Mouse (Mus musculus) liver, adult 2 months (tissue): ENCODE measurements around the gene Trio. TPM values are rescaled to one million over a fixed set of nuclear protein-coding genes. Genes with fewer than 3 reads are reported as not detected.

ENCODE experiments used
- DNase-seq: peaks from one replicate; pipeline ENCODE4 v3.0.0-alpha.2; 2011; ENCODE audit warnings: low read depth, low spot score; ENCODE audit errors: extremely low read depth
- H3K27ac ChIP-seq: fragments of 200-500 bp; replicated peaks from 2 replicates; pipeline ENCODE4 v1.5.1; 2012; ENCODE audit warnings: low read depth, mild to moderate bottlenecking, control low read depth, inconsistent platforms, low read length; ENCODE audit not compliant: insufficient read depth
- H3K27me3 ChIP-seq: fragments of 200-500 bp; 2 replicates; pipeline ENCODE4 v1.6.1; 2012; ENCODE audit warnings: mild to moderate bottlenecking, moderate library complexity, low read length, inconsistent platforms; ENCODE audit not compliant: control insufficient read depth, insufficient read depth
- H3K36me3 ChIP-seq: fragments of 200-500 bp; 2 replicates; pipeline ENCODE4 v1.6.1; 2012; ENCODE audit warnings: low read length, inconsistent platforms; ENCODE audit not compliant: control insufficient read depth, insufficient read depth
- H3K4me1 ChIP-seq: fragments of 200-500 bp; 2 replicates; pipeline ENCODE4 v1.6.1; 2011; ENCODE audit warnings: low read length; ENCODE audit not compliant: control insufficient read depth, insufficient read depth
- H3K4me3 ChIP-seq: fragments of 200-500 bp; 2 replicates; pipeline ENCODE4 v1.5.1; 2011; ENCODE audit warnings: low read depth, mild to moderate bottlenecking, control low read depth, low read length, moderate library complexity; ENCODE audit not compliant: insufficient read depth
- H3K79me2 ChIP-seq: fragments of 200-500 bp; 2 replicates; pipeline ENCODE4 v1.6.1; 2012; ENCODE audit warnings: inconsistent platforms, mild to moderate bottlenecking, low read length, moderate library complexity; ENCODE audit not compliant: control insufficient read depth, insufficient read depth
- H3K9ac ChIP-seq: fragments of 200-500 bp; 2 replicates; pipeline ENCODE4 v1.6.1; 2012; ENCODE audit warnings: low read depth, mild to moderate bottlenecking, control low read depth, inconsistent platforms, low read length
- CTCF ChIP-seq: fragments of 200-500 bp; IDR thresholded peaks from 2 replicates; pipeline ENCODE4 v1.5.1; 2011; ENCODE audit warnings: low read depth, low read length, control low read depth
- POLR2A ChIP-seq: fragments of 200-500 bp; IDR thresholded peaks from 2 replicates; pipeline ENCODE4 v1.6.1; 2011; ENCODE audit warnings: low read length, control low read depth; ENCODE audit not compliant: insufficient read depth; ENCODE audit errors: extremely low read depth
- WGBS: fragments of 180-500 bp; shearing (Covaris S2); methylation state at CpG from one replicate; pipeline ENCODE4 v1.1.7; 2018; 5-methylcytosine and 5-hydroxymethylcytosine counted together
- polyA plus RNA-seq: library from polyadenylated mRNA; depleted of rRNA; stranded (reverse); fragments of >200 nt; gene quantifications from 2 replicates; pipeline ENCODE4 v1.2.3, GENCODE M21; 2012
- total RNA-seq: library from RNA; depleted of rRNA; stranded (reverse); fragments of >200 nt; gene quantifications from 2 replicates; pipeline ENCODE4 v1.2.3, GENCODE M21; 2014

Trio gene
- total and polyA plus RNA-seq, 2 experiments = 10.6 to 17.9 TPM

DNA sequence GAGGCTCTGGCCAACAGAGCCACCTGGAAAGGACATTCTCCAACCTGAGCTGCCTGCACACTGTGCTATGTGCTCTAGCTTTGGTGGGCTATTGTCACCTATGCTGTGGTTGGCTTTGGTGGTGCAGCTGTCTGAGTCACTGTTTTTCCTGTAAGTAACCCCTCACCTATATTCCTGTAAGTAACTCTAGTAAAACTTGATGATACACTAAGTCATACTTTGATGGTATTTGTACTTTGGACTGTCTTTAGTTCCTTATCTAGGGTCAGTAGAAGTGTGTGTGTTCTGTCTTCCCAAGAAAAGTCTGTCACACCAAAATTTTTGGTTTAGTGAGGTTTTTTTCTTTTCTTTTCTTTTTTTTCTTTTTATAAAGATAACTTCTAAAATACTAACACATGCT lies 49.3 kb downstream of the Trio start:
- Histone ChIP-seq H3K4me1 (peaks cover 8% of the 10 kb centered on the region; the same call in 1 of the 2 replicates), H3K4me3 (no peak overlapping the region), H3K79me2 (peaks cover 52% of the 10 kb centered on the region), H3K9ac (no peak overlapping the region), H3K36me3 (no peaks in the 10 kb centered on the region), H3K27me3 (no peaks in the 10 kb centered on the region), H3K27ac (no peak overlapping the region)
- TF ChIP-seq CTCF (no peak), POLR2A (no peak)
- no peak for DNase-seq

DNA sequence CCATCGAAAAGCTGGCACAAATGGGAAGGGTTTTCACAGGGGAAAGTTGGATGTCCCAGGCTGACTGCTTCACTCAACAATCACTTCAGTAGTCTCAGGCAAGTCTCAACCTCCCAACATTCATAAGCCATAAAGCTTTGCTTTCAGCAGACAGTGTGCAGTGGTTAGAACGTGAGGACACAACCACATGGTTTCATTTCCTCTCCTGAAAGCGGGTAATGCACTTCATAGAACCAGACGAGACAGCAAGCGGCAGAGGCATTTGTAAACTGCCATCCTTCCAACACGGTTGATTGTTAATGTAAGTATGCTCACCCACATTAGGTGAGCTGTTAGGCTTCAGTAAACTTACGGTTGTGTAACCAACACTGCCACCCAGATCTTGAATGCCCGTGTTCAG lies 51.0 kb downstream of the Trio start:
- Histone ChIP-seq H3K79me2 (peaks cover 51% of the 10 kb centered on the region), H3K4me1 (0 out of 2 replicates have a peak, but pooled peaks cover 8% of the 10 kb centered on the region), H3K27ac (no peak overlapping the region), H3K27me3 (no peaks in the 10 kb centered on the region), H3K9ac (no peak overlapping the region), H3K4me3 (no peak overlapping the region), H3K36me3 (no peaks in the 10 kb centered on the region)
- no peak for DNase-seq
- no peak for TF ChIP-seq CTCF
- no peak for TF ChIP-seq POLR2A
- WGBS = 91% methylated on average over 8 of the region's 8 CpGs

DNA sequence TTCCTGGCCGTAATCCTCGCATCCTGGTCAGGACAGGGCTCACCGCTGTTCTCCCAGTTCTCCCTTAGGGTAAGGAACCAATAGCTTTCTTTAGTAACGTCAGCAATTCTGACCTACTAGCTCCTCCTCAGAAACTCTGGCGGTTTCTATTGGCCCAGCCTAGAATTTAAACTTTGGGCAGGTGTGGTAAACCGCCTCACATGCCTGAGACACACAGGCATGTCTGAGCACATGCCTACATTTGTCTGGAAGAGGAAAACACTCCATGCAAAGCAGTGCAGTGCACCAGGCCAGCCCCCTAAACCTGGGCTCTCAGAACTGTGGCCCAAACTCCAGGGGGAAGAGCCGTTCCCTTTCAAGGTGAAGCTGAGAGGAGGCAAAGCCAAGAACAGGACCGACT lies 57.5 kb downstream of the Trio start:
- no peak for DNase-seq
- Histone ChIP-seq H3K9ac (no peak overlapping the region), H3K27me3 (no peaks in the 10 kb centered on the region), H3K4me1 (peaks cover 3% of the 10 kb centered on the region; the same call in 1 of the 2 replicates), H3K79me2 (peaks cover 44% of the 10 kb centered on the region), H3K36me3 (no peaks in the 10 kb centered on the region), H3K27ac (no peak overlapping the region), H3K4me3 (no peak overlapping the region)
- 85% methylated on average over 8 of the region's 8 CpGs for WGBS
- TF ChIP-seq CTCF = no peak
- no peak for TF ChIP-seq POLR2A

DNA sequence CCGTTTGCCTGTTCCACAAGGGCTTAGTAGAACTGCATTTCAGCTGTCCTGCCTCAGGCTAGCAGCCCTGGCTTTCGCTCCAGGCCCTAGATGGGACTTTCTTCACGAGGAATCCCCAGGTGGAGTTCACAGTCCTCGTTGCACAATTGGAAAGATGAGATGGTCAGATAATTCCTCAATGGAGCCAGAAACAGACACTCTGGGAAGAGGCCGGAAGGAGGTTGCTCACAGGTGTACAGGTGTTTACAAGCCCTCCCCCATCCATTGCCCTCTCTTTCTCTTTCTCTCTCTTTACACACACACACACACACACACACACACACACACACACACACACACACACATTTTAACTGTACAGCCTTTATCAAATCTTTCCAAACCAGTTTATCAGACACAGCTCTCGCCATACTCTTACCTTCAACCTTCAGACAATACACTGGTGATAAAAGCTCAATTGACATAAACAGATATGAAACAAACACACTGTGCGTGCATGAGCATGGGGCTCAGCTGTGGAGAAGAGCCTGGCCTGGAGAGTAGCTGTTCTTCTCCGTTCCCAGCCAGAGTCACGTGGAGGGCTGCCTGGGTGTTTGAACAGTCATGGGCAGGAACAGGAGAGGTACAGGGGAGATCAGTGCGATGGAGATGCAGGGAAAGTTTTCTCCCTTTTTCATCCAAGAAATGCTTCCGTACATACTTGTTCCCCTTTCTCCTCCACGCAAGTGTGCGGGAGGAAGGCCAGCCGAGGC lies 58.3 kb downstream of the Trio start:
- Histone ChIP-seq H3K36me3 (no peaks in the 10 kb centered on the region), H3K4me3 (no peak overlapping the region), H3K27me3 (no peaks in the 10 kb centered on the region), H3K4me1 (peaks cover 3% of the 10 kb centered on the region; the same call in 1 of the 2 replicates), H3K9ac (no peak overlapping the region), H3K79me2 (peaks cover 38% of the 10 kb centered on the region), H3K27ac (no peak overlapping the region)
- no peak for TF ChIP-seq POLR2A
- DNase-seq = peak; percentile 77
- WGBS = 59% methylated on average over 14 of the region's 14 CpGs

DNA sequence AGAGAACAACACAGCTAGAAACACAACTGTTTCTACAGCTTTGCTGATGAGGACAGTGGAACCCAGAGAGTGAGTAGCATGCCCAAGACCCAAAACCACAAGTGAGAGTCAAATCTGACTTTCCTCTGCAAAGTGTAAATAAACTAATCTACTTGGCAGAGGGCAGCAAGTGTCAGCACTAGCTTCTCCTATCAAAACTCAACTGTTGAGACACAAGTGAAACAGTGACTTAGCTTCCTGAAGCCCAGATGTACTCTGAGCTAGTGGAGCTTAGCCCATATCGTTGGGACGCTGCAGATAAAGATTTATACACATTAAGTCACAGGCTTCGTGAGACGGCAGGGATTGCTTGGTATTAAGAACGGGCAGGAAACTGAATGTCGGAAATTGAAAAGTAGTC lies 60.8 kb downstream of the Trio start:
- H3K27me3 ChIP-seq = no peaks in the 10 kb centered on the region
- no peak for DNase-seq
- peaks cover 32% of the 10 kb centered on the region for H3K79me2 ChIP-seq
- no peak overlapping the region for H3K9ac ChIP-seq
- no peak overlapping the region for H3K27ac ChIP-seq
- TF ChIP-seq CTCF = no peak
- no peak for TF ChIP-seq POLR2A
- H3K36me3 ChIP-seq = no peaks in the 10 kb centered on the region
- peaks cover 4% of the 10 kb centered on the region; the same call in 1 of the 2 replicates for H3K4me1 ChIP-seq
- WGBS = 46% methylated on average over 6 of the region's 6 CpGs
- no peak overlapping the region for H3K4me3 ChIP-seq

DNA sequence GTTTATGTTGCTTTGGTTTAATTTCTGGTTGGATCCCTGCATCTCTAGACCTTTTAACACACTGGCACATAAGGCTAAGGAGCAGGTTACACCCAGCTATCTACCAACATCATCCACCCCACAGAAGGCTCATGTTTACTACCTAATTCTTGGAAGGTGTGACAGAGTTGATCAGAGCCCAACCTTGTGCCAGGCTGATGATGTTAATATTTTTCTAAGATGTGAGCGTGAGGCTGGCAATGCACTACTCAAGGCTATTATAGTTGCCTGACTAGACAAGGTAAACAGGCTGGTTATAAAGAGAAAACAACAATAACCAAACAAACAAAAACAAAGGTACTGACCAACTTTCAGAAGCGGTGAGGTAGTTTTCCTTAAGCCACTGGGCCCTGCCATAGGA lies 62.1 kb downstream of the Trio start:
- Histone ChIP-seq H3K27me3 (no peaks in the 10 kb centered on the region), H3K4me3 (no peak overlapping the region), H3K36me3 (no peaks in the 10 kb centered on the region), H3K79me2 (peaks cover 31% of the 10 kb centered on the region), H3K9ac (no peak overlapping the region), H3K4me1 (peaks cover 7% of the 10 kb centered on the region; the same call in 1 of the 2 replicates), H3K27ac (no peak overlapping the region)
- no peak for DNase-seq
- TF ChIP-seq CTCF (no peak), POLR2A (no peak)
- 76% methylated on average over 2 of the region's 2 CpGs for WGBS
